Mouse (Mus musculus) ES-Bruce4 (cell line): ENCODE measurements at regions not wholly inside any gene's neighbourhood (a gene's known extent, or its start where the extent isn't known, plus 50 kb on each side); places are given as distances from the start of the nearest gene placed in this dataset.

Experiments used
- CTCF ChIP-seq: IDR thresholded peaks from one replicate; pipeline ENCODE4 v1.8.1; 2011; ENCODE audit warnings: low read depth, low read length
- EP300 ChIP-seq: IDR thresholded peaks from 2 replicates; pipeline ENCODE4 v1.6.1; 2011; ENCODE audit warnings: low read depth, low read length; ENCODE audit not compliant: insufficient read depth
- POLR2A ChIP-seq: IDR thresholded peaks from one replicate; pipeline ENCODE4 v1.8.1; 2011; ENCODE audit warnings: low read length; ENCODE audit not compliant: insufficient read depth

DNA sequence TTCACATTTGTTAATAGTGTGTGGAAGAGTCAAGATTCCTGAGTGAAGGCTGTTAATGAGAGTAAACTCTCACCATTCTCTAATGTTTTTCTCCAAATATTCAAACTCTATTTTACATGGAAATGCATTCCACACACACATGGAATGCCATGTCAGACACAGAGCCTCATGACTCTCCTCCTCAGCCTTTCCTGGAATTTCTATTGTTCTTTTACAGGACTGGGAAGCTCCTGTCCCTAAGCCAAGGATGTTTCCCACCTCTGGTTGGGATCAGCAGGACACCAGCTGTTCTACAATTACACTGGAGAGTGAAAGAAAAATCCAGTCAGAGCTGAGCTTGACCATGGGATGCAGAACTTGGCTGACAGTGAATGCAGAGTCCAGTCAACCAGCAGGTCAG, 309.3 kb upstream of the Rasgrp1 start:
- TF ChIP-seq CTCF (no peak), POLR2A (no peak), EP300 (no peak)
